Mouse (Mus musculus): ENCODE results near the gene Gapvd1. TPM values are rescaled to one million over a fixed set of nuclear protein-coding genes. Genes with fewer than 3 reads are reported as not detected.

The Gapvd1 gene
- 101 to 108 TPM (median 103 TPM) in 4 replicates for total RNA-seq (2023; ENCODE audit: inconsistent age)

DNA sequence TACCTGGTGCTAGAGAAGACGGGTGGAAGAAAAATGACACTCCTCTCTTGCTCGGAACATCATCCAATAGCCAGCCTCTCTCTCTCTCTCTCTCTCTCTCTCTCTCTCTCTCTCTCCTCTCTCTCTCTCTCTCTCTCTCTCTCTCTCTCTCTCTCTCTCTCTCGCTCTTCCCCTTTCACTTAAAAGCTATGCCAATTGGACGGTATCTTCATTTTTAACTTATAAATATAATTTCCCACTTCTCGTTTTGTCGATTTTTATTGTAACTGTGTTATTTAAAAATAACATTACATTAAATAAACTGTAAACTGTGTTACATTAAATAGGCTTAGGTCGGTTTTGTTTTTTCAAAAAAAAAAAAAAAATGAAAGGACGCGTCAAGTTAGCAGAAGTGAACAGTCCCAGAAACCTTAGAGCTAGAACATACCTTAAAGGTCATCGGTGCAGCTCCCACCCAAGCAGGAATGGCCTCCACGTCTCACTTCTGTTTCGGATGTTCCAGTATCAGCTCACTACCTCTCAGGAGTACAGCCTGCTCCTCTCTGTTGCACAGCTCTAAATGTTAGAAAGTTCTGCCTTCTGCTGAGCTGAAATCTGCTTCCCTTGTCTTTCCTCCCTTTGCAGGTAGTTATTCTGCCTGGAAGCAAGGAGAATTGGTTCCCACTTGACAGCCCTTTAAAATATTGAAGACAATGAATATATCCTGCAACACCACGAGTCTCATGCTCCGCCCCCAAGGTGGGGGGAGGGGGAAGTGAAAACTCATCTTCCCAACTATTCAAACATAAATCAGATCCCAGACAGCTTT lies at the start of gene Gapvd1:
Gene Gapvd1, minus strand, starts transcription at position 682 of the 808 bp plus-strand sequence.

DNA sequence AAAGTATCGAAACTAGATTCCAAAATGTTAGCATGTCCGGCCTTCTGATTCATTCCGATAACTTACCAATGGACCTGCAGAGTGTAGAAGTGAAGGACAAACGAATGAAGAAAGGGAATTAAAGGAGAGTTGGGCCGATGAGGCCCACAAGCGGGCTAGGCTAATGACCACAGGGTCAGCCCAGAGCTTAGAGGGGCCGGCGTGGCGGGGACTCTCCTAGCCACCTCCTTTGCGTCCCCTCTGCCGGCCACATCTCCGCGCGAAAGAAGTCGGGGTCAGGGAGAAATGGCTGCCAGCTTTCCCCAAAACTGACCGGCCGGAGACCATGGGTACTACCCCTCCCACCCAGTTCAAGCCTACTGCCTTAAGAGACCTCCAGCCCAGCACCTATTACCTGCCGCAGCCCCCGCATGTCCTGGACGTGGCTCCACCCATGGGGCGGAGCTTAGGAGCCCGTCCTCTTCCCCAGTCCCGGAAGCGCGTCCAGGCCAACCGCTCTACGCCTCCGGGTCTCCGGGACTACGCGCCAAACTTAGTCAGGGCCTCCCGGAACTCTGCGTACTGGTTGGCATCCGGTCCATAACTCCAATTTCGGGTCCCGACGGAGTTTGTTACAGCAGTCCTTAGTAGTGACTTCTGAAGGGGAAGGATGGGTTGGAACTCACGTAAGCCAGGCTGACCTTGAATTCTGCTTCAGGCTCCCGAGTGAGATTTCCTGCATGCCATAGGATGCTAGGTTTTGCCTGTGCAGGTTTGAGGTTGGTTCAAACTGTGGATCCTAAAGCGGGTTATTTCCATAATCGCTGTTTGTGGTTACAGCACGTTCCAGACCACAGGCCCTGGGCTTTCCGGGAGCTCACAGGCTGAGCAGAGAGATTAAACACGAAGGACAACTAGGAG lies 44.6 kb upstream of the Gapvd1 start, which contains the start of gene Rabepk:
Gene Rabepk, minus strand, starts transcription at position 556 of the 900 bp plus-strand sequence.

DNA sequence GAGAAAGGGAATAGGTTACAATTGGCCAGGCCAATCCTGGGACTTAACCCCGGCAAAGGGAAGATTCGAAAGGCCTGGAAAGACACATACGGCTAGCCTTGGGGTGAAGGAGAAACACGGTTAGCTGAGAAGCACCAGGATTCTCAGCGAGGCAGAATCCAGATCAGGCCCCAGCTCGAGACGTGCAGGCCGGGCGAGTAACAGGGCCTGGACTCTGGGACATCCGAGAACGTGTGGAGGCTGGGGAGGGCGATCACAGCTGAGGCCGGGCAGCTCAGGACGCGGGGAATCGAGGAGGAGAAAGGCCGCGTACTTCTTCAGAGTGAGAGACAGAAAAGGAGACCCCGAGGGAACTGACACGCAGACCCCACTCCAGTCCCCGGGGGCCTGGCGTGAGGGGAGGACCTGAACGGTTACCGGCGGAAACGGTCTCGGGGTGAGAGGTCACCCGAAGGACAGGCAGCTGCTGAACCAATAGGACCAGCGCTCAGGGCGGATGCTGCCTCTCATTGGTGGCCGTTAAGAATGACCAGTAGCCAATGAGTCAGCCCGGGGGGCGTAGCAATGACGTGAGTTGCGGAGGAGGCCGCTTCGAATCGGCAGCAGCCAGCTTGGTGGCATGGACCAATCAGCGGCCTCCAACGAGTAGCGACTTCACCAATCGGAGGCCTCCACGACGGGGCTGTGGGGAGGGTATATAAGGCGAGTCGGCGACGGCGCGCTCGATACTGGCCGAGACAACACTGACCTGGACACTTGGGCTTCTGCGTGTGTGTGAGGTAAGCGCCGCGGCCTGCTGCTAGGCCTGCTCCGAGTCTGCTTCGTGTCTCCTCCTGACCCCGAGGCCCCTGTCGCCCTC lies 16.6 kb upstream of the Gapvd1 start, which contains the start of gene Hspa5:
Gene Hspa5, plus strand, starts transcription at position 603 of the 859 bp plus-strand sequence.

Other genes starting within 250 kb of the Gapvd1 start
- 769 to 959 TPM (median 820 TPM) in 4 replicates for gene Hspa5, start 16.7 kb upstream of the Gapvd1 start, total RNA-seq (2023; ENCODE audit: inconsistent age)
- gene Rabepk, start 44.7 kb upstream of the Gapvd1 start, total RNA-seq (2023; ENCODE audit: inconsistent age), result 14.7 to 18.1 TPM (median 17.5 TPM) in 4 replicates
- gene Fbxw2, start 71.1 kb upstream of the Gapvd1 start, total RNA-seq (2023; ENCODE audit: inconsistent age), result 84.3 to 112 TPM (median 101 TPM) in 4 replicates
- gene Gm34653, start 77.8 kb upstream of the Gapvd1 start, total RNA-seq (2023; ENCODE audit: inconsistent age), result not detected in 4 replicates
- not detected in 4 replicates for gene Cutal, start 119.2 kb upstream of the Gapvd1 start, total RNA-seq (2023; ENCODE audit: inconsistent age)
- gene Psmd5, start 119.7 kb upstream of the Gapvd1 start, total RNA-seq (2023; ENCODE audit: inconsistent age), result 23.5 to 33.3 TPM (median 28.9 TPM) in 4 replicates
- gene Phf19, start 158.8 kb upstream of the Gapvd1 start, total RNA-seq (2023; ENCODE audit: inconsistent age), result 12.0 to 16.0 TPM (median 15.2 TPM) in 4 replicates
- 66.3 to 68.7 TPM (median 68.0 TPM) in 4 replicates for gene Traf1, start 206.5 kb upstream of the Gapvd1 start, total RNA-seq (2023; ENCODE audit: inconsistent age)

Measured in B cell, adult (primary cell).